Mouse (Mus musculus) olfactory bulb, adult 2 months (tissue): ENCODE measurements around the gene Zfp3.

Experiments used
- CTCF ChIP-seq: fragments of 200-500 bp; IDR thresholded peaks from 2 replicates; pipeline ENCODE4 v1.5.1; 2012; ENCODE audit warnings: low read depth, mild to moderate bottlenecking, low read length, moderate library complexity; ENCODE audit not compliant: insufficient read depth
- POLR2A ChIP-seq: fragments of 200-500 bp; IDR thresholded peaks from 2 replicates; pipeline ENCODE4 v1.6.1; 2012; ENCODE audit warnings: mild to moderate bottlenecking, low read depth, low read length, moderate library complexity; ENCODE audit not compliant: insufficient read depth

DNA sequence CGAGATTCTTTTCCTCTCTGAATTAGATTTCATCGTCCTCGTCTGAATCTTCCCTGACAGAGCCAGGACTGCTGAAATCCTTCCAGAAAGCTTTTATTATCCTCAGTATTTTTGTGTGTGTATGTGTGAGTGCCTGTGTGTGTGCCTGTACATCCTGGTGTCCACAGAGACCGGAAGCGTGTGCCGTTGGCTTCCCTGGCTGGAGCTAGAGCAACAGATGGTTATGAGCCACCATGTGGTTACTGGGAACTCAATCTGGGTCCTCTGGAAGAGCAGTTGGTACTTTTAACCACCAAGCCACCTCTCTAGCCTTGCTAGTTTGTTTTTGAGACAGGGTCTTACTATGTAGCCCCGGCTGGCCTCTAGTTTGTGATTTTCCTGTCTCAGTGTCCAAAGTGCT lies 21.9 kb upstream of the Zfp3 start:
- no peak for TF ChIP-seq CTCF
- TF ChIP-seq POLR2A = no peak
